Mouse (Mus musculus): ENCODE data around the gene Ggct.
"Not testable (repeated sequence)": the region's sequence is repeated elsewhere in the genome, so short reads cannot be mapped to it uniquely, and the experiment has no call there.

Gene Ggct

GRCm38 (mm10) chr6:54996361-54996760 is 3.6 kb upstream of the Ggct start:
- no peak for DNase-seq (ENCODE audit: low spot score)

GRCm38 (mm10) chr6:54992141-54992540 is 609 bp downstream of the Ggct start:
- DNase-seq (ENCODE audit: low spot score): no peak

- no peak for DNase-seq (ENCODE audit: low spot score)
Measured at GRCm38 (mm10) chr6:54991189-54991588, 1.6 kb downstream of the Ggct start.

- no peak for DNase-seq (ENCODE audit: low spot score)
Measured at GRCm38 (mm10) chr6:54988141-54988540, 4.6 kb downstream of the Ggct start.

- DNase-seq (ENCODE audit: low spot score): no peak
Measured at GRCm38 (mm10) chr6:54984096-54984495, 8.7 kb downstream of the Ggct start.

GRCm38 (mm10) chr6:54983526-54984050 is 9.2 kb downstream of the Ggct start:
- no peak for DNase-seq (ENCODE audit: low spot score)

- DNase-seq (ENCODE audit: low spot score): no peak
Measured at GRCm38 (mm10) chr6:54979426-54979825, 13.3 kb downstream of the Ggct start.

- DNase-seq (ENCODE audit: low spot score): no peak
Measured at GRCm38 (mm10) chr6:54975616-54976015, 17.1 kb downstream of the Ggct start.

GRCm38 (mm10) chr6:54974501-54974900 is 18.2 kb downstream of the Ggct start:
- DNase-seq (ENCODE audit: low spot score): no peak

- DNase-seq (ENCODE audit: low spot score): no peak
Measured at GRCm38 (mm10) chr6:54972929-54973211, 19.9 kb downstream of the Ggct start.

GRCm38 (mm10) chr6:54972111-54972928 is 20.4 kb downstream of the Ggct start, which contains the start of gene Nod1:
Nod1 (minus strand) TSS chr6:54972612.
- DNase-seq (ENCODE audit: low spot score): peak; percentile 42

- DNase-seq (ENCODE audit: low spot score): no peak
Measured at GRCm38 (mm10) chr6:54971731-54972110, 21.0 kb downstream of the Ggct start.

- no peak for DNase-seq (ENCODE audit: low spot score)
Measured at GRCm38 (mm10) chr6:54970506-54970905, 22.2 kb downstream of the Ggct start.

- DNase-seq (ENCODE audit: low spot score): no peak
Measured at GRCm38 (mm10) chr6:54969801-54970200, 22.9 kb downstream of the Ggct start.

- no peak for DNase-seq (ENCODE audit: low spot score)
Measured at GRCm38 (mm10) chr6:54967591-54967990, 25.2 kb downstream of the Ggct start.

GRCm38 (mm10) chr6:54965234-54965633 is 27.5 kb downstream of the Ggct start:
- DNase-seq (ENCODE audit: low spot score): no peak

- DNase-seq (ENCODE audit: low spot score): no peak
Measured at GRCm38 (mm10) chr6:54964755-54965154, 28.0 kb downstream of the Ggct start.

GRCm38 (mm10) chr6:54963599-54963998 is 29.2 kb downstream of the Ggct start:
- DNase-seq (ENCODE audit: low spot score): no peak

GRCm38 (mm10) chr6:54957655-54958054 is 35.1 kb downstream of the Ggct start:
- DNase-seq (ENCODE audit: low spot score): no peak

GRCm38 (mm10) chr6:54956425-54956824 is 36.3 kb downstream of the Ggct start:
- no peak for DNase-seq (ENCODE audit: low spot score)

GRCm38 (mm10) chr6:54955949-54956348 is 36.8 kb downstream of the Ggct start:
- DNase-seq (ENCODE audit: low spot score): no peak

GRCm38 (mm10) chr6:54954659-54955414 is 37.9 kb downstream of the Ggct start:
- no peak for DNase-seq (ENCODE audit: low spot score)

GRCm38 (mm10) chr6:54953399-54953798 is 39.4 kb downstream of the Ggct start:
- not testable (repeated sequence) for DNase-seq (ENCODE audit: low spot score)
